Mouse (Mus musculus): ENCODE results near the gene Irf2bpl.

- no peak for TF ChIP-seq MYOG (IDR thresholded peaks at IDR 0.05; ENCODE audit: control insufficient read depth in 1 of 3, insufficient read depth in 1 of 3, insufficient read length in 2 of 3, low read depth in 2 of 3)
- TF ChIP-seq POLR2A (IDR thresholded peaks at IDR 0.05; ENCODE audit: insufficient read length, low read depth), result no peak
- no peak for TF ChIP-seq MYOD1 (IDR thresholded peaks at IDR 0.05; ENCODE audit: control insufficient read depth in 1 of 3, insufficient read length in 2 of 3, low read depth in 2 of 3)
- TF ChIP-seq MAX (IDR thresholded peaks at IDR 0.05; ENCODE audit: low read depth), result no peak
These were observed 6.8 kb upstream of the Irf2bpl start for GRCm38 (mm10) chr12:86891454-86891785.

Measured in myocyte (in vitro differentiated cells).